Mouse (Mus musculus): ENCODE data around the gene Tut4.

Gene Tut4

DNA sequence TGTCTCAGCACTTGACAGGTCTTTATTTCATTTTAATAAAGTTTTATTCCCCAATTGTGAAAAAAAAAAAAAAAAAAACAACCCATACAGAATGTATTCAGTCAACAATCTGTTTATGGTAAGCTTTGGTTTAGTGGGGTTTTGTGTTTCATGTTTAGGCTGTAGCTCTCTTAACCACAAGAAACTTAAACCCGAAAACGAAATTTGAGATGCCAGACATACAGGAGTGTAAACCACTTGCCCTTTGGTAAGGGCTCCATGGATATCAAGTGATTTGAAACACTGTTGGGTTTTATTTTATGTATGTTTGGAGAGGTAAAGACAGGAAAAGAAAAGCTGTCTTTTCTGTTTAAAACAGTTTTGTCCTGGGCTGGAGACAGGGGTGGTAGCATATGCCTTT is 80.5 kb downstream of the Tut4 start:
- no peak for DNase-seq

DNA sequence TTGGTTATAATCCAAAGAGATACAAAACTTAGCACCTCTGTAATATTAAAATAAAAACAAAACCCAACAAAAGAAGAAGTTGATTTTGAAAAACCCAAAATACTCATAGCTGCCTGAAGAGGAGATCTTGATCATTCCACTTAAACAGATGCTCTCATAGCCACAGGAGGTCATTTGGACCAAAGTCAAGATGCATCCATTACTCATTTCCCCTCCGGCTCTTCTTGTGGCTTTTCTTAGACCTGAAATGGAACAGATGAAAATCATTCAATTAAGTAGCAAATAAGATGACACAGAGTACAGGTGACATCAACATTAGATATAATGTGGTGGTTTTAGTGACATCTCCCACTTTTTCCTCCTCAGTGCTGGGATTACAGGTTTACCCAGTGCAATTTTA is 105.8 kb downstream of the Tut4 start:
- DNase-seq, result no peak

DNA sequence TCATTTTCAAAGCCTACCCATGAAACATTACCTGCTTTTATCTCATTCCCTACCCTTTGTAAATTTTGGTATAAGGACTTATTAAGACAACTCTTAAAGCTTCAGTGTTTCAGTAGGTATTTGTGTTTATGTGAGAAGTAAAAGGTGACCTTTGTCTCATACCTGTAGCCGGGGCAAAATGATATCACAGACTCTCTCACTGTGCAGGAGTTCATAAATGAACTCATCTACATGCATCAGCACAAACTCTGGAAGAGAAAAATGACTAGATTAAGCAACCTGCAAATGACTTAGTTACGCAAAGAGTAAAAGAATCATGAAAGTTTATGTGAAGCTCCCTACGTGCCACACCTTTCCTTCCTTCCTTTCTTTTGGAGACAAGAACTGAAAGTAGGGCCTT is 113.4 kb downstream of the Tut4 start:
- no peak for DNase-seq

DNA sequence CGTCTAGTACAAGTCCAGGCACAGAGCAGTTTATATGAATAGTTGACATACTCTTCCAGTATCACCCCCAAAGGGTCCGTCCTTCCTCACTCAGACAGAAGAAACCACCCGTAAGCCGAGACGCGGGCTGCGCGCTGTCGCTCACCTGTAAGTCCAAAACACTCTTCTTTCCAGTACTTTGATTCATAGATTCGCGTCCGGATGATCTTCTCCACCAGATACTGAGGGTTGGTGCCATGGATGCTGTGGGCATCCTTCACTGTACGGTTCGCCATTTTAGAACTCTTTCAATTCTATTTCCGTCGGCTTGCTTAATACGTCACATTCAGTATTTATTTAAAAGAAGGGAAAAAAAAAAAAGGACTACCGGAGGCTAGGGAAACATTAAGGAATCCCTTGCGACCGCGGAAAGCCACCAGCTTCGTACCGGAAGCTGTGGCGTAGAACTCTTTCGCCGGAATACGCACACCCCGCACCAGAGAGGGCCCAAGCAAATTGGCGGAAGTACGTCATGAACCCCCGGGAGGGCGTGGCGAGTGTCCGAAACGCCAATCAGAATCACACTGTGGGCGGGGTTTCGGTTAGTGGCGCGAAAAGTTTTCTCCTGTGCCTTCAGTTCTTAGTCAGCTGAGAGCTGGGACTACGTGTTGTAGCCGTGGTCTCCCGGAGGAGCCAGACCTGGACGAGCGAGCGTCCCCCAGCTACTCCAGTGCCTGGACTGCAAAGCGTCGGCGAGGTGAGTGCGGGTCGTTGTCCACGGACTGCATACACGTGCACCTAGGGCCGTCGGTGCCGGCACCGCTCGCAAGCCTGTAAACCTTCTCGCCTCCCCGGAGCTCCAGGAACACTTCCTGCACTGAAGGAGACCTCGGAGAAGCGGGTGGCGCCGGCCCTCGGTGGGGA is 119.9 kb downstream of the Tut4 start, which contains the start of the genes Prpf38a and Orc1:
Prpf38a (minus strand) TSS at position 497 of the 903 bp plus-strand sequence.
Orc1 (plus strand) TSS at position 584 of the 903 bp plus-strand sequence.
- DNase-seq, result peak; percentile 98

DNA sequence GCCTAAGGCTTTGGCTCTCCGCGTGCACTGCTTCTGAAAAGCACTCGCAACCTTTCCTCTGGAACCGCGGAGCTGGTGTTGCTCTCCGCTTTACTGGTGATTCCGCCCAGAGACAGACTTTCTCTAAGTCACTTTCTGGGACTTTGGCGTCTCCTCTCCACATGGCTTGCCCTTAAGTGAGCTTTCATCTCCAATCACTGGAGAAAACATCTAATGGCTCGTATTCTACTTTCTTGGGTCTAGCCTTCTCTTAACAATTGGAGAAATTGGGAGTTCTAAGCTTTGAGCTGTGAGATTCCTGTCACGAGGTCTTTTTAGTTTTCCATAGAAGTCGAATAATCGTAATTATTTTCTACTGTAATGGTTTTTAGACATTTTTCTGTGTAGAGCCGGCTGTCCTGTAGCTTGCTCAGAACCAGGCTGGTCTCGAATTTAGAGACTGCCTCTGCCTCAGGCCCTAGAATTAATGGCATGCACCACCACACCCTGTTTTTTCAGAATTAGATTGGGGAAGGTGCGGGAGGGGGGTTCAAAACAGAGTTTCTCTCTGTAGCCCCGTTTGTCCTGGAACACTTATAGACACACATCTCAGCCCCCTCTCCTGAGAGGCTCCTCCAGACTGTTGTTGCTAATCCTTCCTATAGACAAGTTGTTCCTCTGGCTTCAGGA is 120.7 kb downstream of the Tut4 start:
- no peak for DNase-seq

DNA sequence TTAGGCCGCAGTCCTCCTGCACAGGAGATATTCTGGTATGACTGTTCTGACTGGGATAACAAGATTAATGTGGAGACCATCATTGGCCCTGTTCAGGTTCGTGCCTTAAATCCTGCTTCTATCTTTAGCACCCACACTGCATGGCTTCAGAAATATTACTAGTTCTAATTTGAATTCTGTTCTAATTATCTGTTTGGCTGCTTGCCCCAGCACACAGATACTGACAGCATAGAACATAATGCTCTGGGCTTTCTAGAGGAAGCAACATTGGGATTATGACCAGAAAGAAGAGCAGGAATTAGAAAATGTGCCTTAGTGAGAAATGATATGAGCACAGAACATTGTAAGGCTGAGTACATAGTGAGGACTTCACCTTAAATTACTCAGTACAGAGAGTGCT is 134.2 kb downstream of the Tut4 start:
- DNase-seq, result no peak

DNA sequence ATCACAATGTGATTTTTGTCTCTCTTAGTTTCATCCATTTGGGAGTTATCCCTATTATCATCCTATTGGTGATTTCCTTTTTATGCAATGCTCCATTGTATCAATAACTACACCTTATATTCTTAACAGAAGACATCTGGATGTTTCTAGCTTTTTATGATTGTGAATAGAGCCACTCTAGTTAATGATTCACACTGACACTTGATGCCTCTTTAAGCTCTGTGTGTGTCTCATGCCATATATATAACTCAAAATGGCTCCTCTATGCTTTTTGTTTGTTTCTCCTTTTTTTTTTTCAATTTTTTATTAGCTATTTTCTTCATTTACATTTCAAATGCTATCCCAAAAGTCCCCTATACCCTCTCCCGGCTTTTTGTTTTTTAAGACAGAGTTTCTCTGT is 136.6 kb downstream of the Tut4 start:
- DNase-seq, result no peak

DNA sequence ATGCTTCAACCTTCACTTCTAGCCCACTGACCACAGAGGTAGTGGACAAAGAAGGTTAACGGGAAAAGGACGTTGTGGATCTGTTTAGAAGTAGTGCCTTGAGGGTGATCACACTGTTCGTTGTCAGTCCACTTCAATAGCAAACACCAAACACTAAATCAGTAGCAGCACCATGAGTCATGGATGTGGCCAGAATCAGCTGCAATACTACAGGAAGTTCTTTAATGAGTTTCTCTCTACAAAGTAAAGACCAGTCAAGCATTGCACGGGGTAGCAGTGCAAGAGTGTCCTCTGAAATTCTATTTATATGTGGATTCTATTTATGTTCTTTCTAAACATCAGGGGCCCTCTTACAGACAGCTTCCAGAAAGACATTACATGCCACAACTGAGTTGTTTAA is 139.1 kb downstream of the Tut4 start:
- no peak for DNase-seq

DNA sequence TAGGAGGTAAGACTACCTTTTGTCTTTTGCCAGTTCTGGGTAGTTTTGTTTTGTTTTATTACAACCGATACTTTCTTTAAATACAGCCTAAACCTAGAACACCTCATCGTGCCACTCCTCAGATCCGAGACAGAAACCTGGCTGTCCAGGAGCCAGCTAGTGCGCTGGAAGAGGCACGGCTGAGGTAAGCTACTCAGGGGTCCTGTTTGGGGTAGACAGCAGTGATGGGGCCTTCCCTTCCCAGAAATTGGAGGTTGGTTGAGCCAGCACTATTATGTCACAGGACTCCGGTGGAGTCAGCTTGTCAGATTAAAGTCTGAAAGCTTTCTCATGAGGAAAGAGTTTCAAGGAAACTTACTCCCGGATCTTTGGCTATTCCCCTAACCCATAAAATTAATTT is 142.6 kb downstream of the Tut4 start:
- DNase-seq, result no peak

DNA sequence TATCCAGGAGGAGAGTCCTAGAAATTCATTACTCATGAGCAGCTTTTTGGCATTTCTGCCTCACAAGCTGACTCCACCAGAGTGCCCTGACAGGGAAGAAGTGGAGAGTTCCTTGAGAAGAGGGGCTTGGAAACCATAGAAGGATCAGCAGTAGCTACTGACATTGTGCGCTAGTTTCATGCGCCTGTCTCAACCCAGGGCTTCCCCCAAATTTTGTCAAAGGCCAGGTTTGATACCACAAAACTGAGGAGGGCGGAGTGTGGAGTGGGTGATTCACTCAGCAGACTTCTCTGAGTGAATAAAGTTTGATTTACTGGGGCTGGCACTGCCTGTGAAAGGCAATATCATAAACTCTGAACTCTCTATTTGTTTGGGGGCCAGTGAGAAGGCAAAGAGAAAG is 149.4 kb downstream of the Tut4 start:
- no peak for DNase-seq

Measured in right cerebral cortex, adult 18-20 months (tissue).